Comparison of ENCODE assay signal across 8 mouse cellular contexts in the genomic region with DNA sequence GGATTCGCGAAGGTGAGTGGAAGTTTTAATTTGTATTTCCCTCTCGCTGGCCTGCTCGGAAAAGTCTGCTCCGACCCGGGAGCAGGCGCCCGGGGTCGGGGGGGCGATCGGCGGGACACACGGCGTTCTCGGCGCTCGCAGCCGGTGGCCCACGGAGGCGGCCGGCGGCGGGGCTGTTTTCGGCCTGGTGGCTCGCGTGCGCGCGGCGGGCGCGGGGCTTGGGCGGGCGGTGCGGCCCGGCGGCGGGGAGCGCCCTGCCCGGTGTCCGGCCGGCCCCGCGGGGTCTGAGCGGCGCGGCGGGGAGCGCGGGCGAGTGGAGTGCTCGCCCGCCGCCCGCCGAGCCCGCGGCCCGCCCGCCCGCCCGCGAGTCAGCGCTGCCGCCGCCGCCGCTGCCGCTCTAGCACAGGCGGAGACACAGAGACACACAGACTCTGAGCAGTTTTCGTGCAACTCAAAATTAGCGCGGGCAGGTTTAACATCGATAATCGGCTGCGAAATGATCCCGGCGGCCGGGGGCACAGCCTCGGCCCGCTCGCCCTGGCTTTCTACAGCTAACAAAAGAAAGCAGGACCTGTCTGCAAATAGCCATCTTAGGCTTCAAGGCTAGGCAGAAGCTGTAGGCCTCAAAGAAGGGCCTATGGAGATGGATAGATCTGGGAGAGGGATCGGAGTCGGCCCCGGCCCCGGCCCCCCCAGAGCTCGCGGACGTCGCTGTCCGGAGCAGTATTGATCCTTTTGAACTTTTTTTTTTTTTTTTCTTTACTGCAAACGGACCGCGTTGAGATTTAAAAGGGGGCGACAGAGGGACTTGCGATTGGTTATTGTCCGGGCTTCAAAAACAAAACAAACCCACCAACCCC. TPM values are rescaled to one million over a fixed set of nuclear protein-coding genes. Genes with fewer than 3 reads are reported as not detected.
DNase-seq lines count a peak whose midpoint lies in the region; ATAC-seq lines count a peak whose summit lies in the region.

No protein-coding gene starts in this region.

- H3K4me3 ChIP-seq in hindbrain, embryonic 15.5 days = peak overlapping the region; percentile 95
- H3K4me3 ChIP-seq in midbrain, embryonic 10.5 days = peak overlapping the region; percentile 79

- no peaks in the 10 kb centered on the region for H3K27me3 ChIP-seq in hindbrain, embryonic 15.5 days
- H3K27me3 ChIP-seq in midbrain, embryonic 10.5 days (ENCODE audit: low read depth, poor library complexity, severe bottlenecking) = no peaks in the 10 kb centered on the region

- no peaks in the 10 kb centered on the region for H3K36me3 ChIP-seq in hindbrain, embryonic 15.5 days
- H3K36me3 ChIP-seq in midbrain, embryonic 10.5 days = peaks cover 24% of the 10 kb centered on the region

- H3K4me2 ChIP-seq in hindbrain, embryonic 15.5 days = peak overlapping the region; percentile 86

- under 1% methylated on average over 93 of the region's 97 CpGs for WGBS in hindbrain, embryonic 15.5 days
- WGBS in midbrain, embryonic 10.5 days = 6% methylated on average over 93 of the region's 97 CpGs

- peak overlapping the region; percentile 100 for H3K27ac ChIP-seq in hindbrain, embryonic 15.5 days (replicated peaks)
- peak overlapping the region; percentile 100 for H3K27ac ChIP-seq in midbrain, embryonic 10.5 days (replicated peaks)

- no peak for ATAC-seq in hindbrain, embryonic 15.5 days (ENCODE audit: low FRiP score, low read depth)
- no peak for ATAC-seq in granulocyte monocyte progenitor cell, adult 5-6 weeks (replicated peaks; ENCODE audit: poor library complexity, severe bottlenecking)

- peak overlapping the region; percentile 100 for H3K9ac ChIP-seq in hindbrain, embryonic 15.5 days

- H3K9me3 ChIP-seq in hindbrain, embryonic 15.5 days = no peaks in the 10 kb centered on the region
- no peaks in the 10 kb centered on the region for H3K9me3 ChIP-seq in midbrain, embryonic 10.5 days (replicated peaks)

- peaks cover 30% of the 10 kb centered on the region for H3K4me1 ChIP-seq in hindbrain, embryonic 15.5 days (replicated peaks)
- peaks cover 32% of the 10 kb centered on the region for H3K4me1 ChIP-seq in midbrain, embryonic 10.5 days

- peak; percentile 72 for DNase-seq in NIH3T3 (ENCODE audit: low read depth)
- peak; percentile 50 for DNase-seq in cerebellum, adult 8-10 months
- peak; percentile 50 to 58 for DNase-seq in frontal cortex, postnatal 36 days (ENCODE audit: low spot score in 2 of 2)
- peak; percentile 22 to 51 for DNase-seq in left cerebral cortex, adult 8-10 months (ENCODE audit: low spot score in 2 of 2)
- peak; percentile 69 for DNase-seq in midbrain, embryonic 10.5 days (ENCODE audit: low spot score)
- DNase-seq in spleen, adult 12 weeks (ENCODE audit: low spot score) = peak; percentile 50

RNA-seq across cellular contexts. Expression of a gene that starts 0.9 kb away (rescaled TPM):
- 18.3 and 19.5 TPM in 2 replicates for polyA plus RNA-seq in hindbrain, embryonic 15.5 days (2015; fragmentation: Nextera tagmentation; extraction: Ambion mirVana)
- 10 to 100 TPM; 28.3 to 35.3 (median 31.5) TPM for total RNA-seq in left cerebral cortex, adult 8-10 months (2022)
- polyA plus RNA-seq in midbrain, embryonic 10.5 days (2016; fragmentation: Nextera tagmentation; extraction: Ambion mirVana) = 26.2 and 27.6 TPM in 2 replicates
- 41.7 and 64.9 TPM in 2 replicates for total RNA-seq in granulocyte monocyte progenitor cell, adult 5-6 weeks (2014; fragmentation: Nextera tagmentation)
- total RNA-seq in granulocyte monocyte progenitor cell, adult 5-6 weeks (2017) = 33.8 and 38.6 TPM in 2 replicates
